Mouse (Mus musculus) brain, embryonic 14.5 days (tissue): ENCODE results near the gene Plekha8.

Experiments used
- CTCF ChIP-seq: fragments of 200-500 bp; IDR thresholded peaks from 2 replicates; pipeline ENCODE4 v1.5.1; 2012; ENCODE audit warnings: inconsistent platforms, mild to moderate bottlenecking, moderate library complexity, borderline replicate concordance; ENCODE audit not compliant: insufficient read depth, insufficient read length; ENCODE audit errors: extremely low read depth
- POLR2A ChIP-seq: fragments of 200-500 bp; IDR thresholded peaks from 2 replicates; pipeline ENCODE4 v1.6.1; 2012; ENCODE audit warnings: mild to moderate bottlenecking, inconsistent platforms, borderline replicate concordance; ENCODE audit not compliant: poor library complexity, insufficient read depth, insufficient read length, severe bottlenecking; ENCODE audit errors: extremely low read depth

DNA sequence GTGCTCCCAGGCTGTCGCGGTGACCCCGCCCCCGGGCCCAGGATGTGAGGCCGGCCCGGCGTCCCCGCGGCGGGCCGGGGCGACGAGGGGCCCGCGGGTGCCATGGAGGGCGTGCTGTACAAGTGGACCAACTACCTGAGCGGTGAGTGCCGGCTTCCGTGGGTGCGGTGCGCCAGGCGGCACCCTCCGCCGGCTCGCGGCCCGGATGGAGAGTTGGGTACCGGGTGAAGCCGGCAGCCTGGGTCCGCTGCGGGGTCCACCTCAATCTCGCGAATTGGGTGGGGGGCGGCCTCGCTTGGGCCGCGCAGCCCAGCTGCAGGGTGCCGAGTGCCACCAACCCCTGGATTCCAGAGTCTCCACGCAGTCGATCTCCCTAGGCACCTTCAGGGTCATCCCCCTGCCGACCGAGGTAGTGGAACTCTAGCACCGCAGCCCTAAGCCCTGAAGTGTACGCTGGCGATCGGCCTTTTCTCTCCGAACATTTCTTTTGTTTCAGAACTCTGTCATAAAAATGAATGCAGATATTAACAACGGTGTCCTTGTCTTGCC, 493 bp downstream of the Plekha8 start:
- TF ChIP-seq POLR2A, result no peak
- no peak for TF ChIP-seq CTCF
